Mouse (Mus musculus) G1E-ER4 (cell line): ENCODE data around the gene Dock2. TPM values are rescaled to one million over a fixed set of nuclear protein-coding genes. Genes with fewer than 3 reads are reported as not detected.

Experiments used
- GATA1 ChIP-seq: IDR thresholded peaks from one replicate; pipeline ENCODE4 v1.8.0; 2012; ENCODE audit warnings: low read length, inconsistent platforms
- polyA plus RNA-seq: library from polyadenylated mRNA; stranded (reverse); fragments of >175 nt; gene quantifications from 2 replicates; pipeline ENCODE4 v1.2.3, GENCODE M21; 2012

The Dock2 gene
- polyA plus RNA-seq, 1 experiment, result 3.2 TPM

DNA sequence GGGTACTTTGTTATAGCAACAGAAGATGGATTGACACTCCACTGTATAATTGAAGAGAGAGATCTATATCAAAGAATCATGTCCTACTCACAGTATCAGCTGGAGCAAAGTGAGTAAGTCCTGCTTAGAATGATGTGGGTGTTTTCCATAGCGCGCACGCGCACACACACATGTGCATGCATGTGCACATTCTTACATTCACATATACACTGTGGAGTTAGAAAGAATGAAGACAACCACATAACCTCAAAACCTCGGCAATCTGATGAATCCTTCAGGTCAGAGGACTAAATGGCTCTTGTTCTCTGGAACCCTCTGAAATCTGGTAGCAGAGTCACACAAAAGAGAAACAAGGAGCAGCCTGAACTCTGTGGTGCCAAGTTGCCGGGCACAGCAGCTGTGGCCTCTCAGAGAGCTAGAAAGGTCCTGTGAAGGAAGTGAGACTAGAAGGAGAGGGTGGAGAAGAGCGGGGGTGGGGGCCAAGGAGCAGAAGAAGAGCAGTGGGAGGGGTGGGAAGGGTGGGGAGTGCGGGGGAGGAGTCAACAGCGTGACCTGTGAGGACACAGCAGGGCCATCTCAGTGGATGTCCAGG, 10.3 kb downstream of the Dock2 start:
- no peak for TF ChIP-seq GATA1

DNA sequence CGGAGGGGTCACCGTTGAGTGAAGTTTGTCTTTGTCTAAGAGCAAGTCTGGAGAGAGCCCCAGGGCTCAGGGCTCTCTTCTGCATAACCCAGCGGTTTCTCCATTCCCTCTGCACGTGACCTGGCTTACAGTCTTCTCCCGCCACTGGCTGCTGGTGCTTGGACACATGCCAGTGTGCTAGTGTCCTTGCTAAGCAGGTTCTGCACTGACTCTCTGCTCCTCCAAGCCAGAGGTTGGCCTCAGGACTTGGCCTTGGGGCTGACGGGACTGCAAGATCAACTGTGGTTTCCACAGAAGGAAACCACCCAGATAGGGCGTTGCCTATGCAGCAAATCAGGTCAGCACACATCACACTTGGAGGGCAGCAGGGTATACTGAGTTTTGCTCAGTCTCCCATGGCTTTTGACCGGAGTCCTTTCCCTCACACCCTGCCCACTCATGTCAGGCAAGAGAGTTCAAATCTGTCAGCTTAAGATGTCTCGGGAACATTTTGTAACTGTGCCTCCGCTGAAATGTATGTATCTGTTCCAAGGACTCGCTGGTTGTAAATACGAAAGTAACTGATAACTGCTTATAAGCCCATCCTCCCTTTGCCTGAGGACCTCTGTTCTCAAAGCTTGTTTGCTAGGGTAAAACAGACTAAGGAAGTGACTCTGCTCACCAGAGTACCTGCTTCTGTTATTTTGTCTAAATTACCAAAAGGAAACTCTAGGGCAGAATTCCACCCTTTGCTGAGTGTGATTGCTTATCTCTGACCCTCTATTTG, 12.3 kb downstream of the Dock2 start:
- TF ChIP-seq GATA1, result no peak

DNA sequence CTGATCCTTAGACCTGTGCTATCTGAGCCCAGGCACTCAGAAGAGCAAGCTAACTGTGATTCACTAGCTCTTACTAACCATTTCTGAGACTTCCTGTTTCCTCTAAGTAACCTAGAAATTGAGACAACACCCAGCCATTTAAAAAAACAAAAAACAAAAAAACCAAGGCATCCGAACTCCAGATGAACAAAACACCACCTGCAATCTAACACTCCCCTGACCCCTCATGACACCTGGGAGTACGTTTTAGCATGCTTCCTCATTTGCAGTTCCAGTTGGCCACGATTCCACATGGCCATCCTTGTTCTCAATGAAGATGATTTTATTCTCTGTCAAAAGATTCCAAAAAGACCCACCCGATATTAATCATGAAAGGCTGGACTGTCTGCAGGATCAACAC, 13.0 kb downstream of the Dock2 start:
- TF ChIP-seq GATA1, result no peak

DNA sequence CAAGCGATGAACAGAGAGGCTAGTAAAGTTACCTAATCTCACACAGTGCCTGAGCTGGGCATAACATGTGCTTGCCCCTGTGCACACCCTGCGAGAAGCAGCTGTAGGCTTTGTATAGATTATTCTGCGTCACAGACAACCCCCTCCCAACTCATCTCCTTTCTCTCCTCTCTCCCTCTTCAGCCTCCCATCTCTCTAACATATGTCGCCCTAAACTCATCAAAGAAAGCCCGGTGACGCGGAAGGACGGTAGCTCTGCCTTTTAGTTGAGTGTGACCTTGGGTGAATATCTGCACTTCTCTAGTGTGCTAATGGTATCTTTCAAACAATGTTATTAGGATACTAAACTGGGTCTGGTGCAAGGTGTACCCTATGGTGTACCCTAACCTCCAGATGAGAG, 13.7 kb downstream of the Dock2 start:
- no peak for TF ChIP-seq GATA1

DNA sequence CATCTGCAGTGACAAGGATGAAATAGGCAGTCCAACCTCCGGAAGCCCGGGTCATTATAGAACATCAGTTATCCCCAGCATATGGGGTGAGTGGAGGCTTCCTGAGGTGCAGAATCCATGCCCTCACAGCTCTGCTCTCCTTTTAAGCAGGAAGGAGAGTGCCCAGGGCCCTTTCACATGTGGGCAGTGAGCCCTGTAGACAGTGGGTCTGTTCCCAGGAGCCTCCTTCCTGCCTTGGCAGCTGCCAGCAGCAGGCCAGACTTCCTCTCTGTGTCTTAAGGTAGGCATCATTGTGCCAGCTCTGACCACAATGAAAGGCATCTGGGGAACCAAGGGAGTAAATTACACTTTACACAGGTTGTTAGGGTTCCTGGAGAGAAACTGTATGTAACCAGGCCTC, 14.3 kb downstream of the Dock2 start:
- no peak for TF ChIP-seq GATA1

DNA sequence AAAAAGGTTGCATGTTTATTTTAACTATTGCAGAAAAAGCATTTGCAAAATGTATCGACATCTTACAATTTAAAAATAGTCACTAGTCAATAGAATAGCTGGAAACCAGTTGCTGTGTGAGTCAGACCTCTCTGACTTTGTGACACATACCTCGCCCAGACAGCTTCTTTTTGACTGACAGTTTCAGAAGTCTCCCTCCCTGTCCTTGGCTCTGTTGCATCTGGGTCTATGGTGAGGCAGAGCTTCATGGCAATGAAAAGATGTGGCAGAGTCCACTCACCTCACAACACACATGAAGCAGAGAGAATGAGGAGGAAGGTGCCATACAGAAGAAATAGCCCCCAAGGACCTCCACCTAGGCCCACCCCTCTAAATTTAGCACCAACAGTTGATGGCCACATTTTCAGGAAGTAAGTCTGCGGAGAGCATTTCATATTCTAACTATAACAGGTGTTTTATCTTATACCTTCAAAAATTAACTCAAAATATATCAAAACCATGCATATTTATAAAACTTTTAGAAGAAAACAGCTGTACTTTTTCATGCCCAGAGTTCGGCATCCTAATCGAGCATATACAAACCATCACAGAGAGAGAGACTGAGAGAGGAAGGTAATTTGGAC, 19.8 kb downstream of the Dock2 start:
- TF ChIP-seq GATA1, result no peak

DNA sequence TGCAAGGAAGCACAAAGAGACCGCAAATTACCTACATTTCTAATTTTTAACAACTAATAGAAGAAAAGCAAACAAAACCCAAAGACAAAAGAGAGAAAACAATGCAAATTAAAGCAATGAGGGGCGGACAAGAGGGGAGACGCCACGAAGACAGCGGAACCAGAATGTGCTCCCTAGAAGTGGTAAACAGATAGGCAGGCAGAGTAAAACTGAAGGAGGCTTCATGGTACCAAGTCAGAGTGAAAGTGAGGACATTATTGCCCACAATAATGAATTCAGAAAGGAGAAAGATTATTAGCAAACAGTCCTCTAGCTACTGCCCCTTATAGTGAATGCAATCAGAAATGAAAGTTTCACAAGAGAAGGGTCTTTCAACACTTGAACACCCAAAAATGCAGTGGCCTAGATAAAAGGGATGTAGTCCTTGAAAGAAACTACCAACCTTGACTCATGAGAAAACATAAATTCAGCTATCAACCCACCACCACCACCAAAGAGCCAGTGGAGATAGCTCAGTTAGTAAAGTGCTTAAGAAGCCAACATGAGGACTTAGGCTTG, 21.0 kb downstream of the Dock2 start:
- TF ChIP-seq GATA1, result no peak

DNA sequence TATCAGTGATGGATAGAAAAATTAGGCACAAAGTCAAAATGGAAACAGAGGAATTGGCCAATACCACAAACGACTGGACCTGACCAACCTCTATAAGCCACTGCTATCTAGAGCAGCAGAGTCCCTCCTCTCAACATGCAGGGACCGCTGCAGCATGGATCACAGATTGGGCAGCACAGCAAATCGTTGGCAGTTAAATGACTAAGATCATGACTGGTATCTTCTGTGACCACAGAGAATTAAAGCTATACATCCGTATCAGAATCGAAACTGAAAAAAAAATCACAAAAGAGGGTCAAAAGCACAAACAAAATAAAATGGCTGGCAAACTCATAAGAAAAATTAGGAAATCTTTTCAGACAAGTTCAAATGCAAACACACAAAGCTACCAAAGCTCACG, 21.6 kb downstream of the Dock2 start:
- no peak for TF ChIP-seq GATA1

DNA sequence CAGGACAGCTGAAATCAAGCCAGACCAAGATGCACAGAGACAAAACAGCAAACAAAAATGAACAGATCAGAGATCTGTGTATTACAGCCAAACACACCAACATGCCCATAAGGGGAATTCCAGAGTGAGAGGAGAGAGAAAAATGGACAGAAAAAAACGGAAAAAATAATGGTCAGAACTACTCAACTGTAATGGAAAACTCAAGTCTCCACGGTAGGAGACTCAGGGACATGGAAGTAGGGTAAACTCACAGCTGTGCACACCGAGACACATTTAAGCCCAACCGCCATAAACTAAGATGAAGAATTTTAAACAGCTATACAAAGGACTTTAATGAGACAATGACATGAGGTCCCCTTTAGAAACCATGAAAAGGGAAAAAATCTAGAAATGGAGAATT, 24.1 kb downstream of the Dock2 start:
- no peak for TF ChIP-seq GATA1

DNA sequence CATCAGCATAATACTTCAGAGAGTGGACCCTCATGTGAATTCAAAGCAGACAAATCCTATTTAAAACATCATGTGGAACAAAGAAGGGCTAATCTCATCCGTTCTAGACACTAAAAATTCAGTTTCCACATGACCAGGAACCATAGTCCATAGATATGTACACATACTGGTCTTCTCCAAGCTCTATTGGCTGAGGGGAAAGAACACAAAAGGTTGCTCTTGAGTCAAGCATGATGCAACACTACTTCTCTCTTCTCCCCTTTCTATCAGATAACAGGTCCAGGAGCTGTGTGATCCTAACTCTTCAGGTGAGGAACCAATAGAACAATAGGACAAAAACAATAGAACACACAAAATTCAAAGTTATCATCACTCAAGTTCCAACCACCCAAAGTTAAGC, 42.6 kb downstream of the Dock2 start:
- no peak for TF ChIP-seq GATA1

DNA sequence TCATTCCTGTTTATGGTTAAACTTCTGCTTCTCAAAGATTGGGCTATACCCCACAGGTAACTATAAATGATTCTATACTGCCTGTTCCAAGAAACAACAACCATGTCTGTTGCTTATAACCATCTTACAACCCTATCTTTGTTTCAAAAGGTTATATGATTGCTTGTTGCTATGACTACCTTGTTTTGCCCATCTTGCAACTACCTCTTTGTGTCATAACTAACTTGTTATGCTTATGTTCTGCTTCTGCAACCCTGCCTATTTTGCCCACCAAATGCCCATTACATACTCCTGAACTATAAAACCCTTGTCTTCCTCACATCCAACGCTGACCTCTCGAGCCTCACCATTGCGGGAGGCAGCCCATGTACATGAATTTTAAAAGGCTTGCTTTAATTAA, 43.9 kb downstream of the Dock2 start:
- TF ChIP-seq GATA1, result no peak

DNA sequence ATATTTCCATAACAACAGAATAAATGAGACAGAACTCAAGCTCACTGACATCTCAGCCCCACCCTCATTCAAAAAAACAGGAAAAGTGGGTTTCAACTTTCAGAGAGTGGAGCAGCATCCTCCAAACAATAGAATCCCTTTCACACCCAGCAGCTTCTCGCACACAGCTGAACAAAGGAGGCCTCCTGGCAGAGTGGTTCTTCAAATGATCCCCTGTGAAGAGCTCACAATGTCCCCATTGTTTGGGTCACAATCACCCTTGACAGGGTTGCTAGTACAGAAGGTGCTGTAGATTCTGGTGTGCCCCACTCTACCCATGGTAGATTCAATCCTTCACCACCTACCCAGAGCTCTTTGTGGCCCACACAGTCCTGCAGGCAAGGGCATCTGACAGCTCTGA, 44.7 kb downstream of the Dock2 start:
- no peak for TF ChIP-seq GATA1

DNA sequence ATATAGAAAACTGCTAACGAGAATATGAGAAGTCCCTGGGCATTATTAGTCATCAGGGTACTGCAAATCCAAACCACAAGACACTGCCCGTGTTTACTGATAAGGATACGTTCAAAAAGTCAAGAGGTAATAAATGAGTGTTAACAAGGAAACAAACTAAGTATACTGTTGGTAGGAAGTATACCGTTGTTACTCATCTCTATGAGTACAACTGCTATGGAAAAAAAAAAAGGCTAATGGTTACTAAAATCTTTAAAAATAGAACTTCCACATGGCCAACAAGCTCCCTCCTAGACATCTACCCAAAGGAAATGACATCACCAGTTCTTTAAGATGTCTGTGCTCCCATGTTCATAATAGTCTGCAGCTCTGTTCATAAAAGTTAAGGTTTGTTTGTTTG, 46.5 kb downstream of the Dock2 start:
- no peak for TF ChIP-seq GATA1

DNA sequence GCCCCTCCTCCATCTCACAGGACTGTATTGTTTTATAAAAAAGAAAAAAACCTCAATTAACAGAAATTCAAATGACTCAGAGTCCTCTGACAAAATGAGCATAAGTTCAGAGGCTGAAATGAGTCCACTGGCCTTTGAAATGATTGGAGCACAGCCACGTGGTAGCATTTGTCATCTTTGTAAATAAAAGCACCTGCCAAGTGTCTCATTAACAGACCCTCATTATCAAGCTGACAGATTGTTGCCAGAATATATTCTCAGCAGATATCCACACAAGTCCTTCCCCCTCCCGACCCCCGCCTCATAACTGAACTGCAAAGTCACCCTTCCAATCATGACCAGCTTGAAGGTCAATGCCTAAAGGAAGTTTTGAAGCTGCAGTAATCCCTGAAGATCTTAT, 49.7 kb downstream of the Dock2 start:
- no peak for TF ChIP-seq GATA1

DNA sequence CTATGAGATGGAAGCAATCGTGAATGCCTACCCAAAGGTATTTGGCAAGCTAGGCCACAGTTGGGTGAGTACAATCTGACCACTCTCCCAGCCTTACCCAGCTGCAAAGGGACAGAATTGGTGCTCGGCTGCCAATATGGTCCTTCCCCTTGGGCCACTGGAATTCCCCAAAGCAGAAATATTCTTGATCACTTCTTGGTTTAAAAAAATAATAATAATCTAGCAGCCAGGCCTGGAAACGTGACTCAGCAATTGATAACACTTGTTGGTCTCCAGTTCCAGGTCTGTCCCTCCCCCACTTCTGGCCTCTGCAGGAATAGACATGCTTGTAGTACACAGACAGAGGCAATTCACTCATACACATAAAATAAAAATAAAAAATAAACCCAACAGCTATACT, 56.2 kb downstream of the Dock2 start:
- TF ChIP-seq GATA1, result no peak

DNA sequence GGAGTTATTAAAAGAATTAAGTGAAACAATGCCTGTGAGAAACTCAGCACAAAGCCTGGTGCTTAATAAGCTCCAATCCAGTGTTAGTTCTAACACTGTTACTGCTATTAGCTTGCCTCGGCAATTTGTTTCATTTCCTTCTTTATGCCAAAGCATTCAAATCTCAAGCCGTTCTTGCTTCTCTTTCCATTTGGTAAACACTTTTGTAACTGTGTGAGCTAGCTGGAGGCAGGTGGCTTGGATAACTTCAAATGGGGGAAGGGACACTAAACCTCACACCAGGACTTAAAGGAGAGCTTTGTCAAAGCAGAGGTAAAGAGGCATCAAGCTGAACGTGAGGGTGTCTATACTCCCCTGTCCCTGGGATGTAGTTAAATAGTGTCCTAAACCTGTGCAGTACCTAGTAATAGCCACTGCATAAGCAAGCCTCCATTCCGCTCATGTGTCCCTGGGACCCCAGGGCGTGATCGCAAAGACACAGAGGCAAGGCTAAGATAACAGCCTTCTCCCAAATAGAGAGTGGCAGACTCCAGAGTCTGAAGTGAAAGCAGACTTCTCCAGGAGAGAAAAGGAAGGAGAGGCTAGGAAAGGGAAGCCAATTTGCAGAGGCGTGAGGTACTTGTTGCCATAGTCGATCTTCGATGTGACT, 56.9 kb downstream of the Dock2 start:
- TF ChIP-seq GATA1, result no peak
